Mouse (Mus musculus): ENCODE data around the gene Eps15.

Gene Eps15

DNA sequence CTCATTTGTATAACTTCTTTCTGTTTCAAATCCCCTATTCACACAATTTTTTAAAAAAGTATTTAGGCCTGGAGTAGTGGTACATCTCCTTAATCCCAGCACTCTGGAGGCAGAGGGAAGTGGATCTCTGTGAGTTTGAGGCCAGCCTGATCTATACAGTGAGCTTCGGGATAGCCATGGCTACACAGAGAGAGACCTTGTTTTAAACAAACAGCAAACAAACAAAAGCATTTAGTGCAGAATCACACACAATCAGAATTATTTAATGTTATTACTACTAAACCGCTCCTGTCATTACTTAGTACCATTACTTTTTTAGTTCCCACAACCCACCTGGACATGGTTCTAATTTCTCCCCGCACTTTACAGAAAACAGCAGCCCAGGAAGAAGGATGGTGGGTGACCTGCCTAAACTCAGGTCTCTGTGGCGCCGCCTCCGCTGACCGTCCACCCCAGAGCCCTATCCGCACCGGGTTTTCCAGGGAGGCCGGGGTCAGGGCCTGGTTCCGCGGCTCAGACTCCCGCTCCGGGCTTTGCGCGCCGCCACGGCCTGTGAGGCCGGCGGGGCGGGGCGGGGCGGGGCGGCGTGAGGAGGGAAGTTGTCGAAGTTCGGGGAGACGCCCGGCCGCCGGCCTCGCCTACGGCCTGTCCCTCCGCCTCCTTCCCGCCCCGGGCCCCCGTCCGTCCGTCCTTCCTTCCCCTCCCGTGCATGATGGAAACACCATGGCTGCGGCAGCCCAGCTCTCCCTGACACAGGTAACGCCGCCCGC, at the start of gene Eps15:
Gene Eps15 (plus strand): TSS at position 580 of the 770 bp plus-strand sequence.
- peak; percentile 98 for DNase-seq (ENCODE audit: low spot score)

DNA sequence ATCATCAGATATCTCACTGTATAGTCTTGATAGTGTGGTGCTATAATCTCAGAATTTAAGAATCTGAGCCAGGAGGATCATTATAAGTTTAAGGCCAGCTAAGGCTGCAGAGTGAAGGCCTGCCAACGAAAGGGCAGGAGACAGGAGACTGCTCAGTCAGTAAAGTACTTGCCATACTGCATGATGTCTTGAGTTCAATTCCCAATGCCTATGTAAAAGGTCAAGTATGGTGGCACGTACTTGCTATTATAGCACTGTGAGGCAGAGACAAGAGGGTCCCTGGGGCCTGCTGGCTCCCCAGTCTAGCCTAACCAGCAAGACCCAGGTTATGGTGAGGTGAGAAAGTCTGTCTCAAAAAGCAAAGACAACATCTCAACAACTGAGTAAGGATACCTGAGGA, 45.9 kb upstream of the Eps15 start, which contains the start of gene Calr4:
Gene Calr4 (plus strand): TSS at position 301 of the 400 bp plus-strand sequence.
- no peak for DNase-seq (ENCODE audit: low spot score)

DNA sequence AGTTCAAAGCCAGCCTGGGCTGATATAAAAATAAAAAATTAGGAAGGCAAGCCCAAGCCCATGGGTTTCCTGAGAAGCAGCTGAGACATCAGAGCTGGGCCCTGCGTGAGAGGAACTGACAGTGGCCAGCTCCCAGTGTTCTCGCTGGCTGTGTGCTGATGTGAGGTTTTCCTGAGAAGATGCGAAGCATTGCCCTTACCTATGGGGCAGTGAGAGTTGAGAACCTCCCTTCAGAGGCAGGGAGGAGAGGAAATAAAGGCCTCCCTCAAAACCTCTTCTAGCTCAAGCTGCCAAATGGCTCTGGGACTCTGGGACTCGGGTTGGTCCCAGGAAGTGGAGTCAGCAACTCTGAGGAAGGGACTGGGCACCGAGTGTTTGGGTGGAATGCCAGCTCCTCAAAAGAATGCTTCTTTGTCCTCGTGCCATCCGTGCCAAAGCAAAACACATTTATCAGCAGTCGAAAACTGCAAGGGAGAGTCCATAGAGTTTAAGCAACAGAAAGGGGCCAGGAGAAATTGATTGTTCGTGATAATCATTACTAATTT, 45.2 kb upstream of the Eps15 start:
- no peak for DNase-seq (ENCODE audit: low spot score)

DNA sequence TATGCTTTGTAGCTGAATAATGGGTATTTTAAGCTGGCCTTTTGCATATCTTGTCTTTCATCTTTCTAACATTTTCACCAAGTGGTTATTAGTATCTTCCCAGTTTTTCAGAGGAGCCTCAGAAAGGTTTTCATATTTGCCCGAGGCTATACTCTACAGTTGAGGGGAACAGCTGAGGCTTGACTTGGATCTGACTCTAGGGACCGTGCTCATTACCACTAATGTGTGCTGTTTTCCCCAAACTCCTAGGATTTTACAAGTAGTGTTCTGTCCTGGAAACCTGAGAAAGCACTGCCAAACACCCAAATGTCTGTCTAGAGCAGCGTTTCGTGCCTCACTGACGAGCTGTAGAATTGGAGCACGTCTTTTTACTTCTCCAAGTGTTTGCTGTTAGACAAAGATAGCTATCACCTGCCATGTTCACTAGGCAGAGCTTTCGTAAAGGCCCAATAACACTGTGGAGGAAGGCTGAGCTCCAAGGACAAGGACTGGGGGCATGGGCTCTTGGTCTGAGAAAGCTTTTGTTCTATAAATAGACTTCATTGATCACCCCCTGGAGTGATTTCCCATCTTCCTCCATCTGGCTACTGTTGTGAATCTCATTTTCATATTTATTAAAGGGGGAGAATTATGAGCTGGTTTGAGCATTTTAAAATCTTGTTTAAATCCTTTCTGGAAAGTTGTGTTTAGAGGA, 43.7 kb upstream of the Eps15 start:
- DNase-seq (ENCODE audit: low spot score) = no peak

DNA sequence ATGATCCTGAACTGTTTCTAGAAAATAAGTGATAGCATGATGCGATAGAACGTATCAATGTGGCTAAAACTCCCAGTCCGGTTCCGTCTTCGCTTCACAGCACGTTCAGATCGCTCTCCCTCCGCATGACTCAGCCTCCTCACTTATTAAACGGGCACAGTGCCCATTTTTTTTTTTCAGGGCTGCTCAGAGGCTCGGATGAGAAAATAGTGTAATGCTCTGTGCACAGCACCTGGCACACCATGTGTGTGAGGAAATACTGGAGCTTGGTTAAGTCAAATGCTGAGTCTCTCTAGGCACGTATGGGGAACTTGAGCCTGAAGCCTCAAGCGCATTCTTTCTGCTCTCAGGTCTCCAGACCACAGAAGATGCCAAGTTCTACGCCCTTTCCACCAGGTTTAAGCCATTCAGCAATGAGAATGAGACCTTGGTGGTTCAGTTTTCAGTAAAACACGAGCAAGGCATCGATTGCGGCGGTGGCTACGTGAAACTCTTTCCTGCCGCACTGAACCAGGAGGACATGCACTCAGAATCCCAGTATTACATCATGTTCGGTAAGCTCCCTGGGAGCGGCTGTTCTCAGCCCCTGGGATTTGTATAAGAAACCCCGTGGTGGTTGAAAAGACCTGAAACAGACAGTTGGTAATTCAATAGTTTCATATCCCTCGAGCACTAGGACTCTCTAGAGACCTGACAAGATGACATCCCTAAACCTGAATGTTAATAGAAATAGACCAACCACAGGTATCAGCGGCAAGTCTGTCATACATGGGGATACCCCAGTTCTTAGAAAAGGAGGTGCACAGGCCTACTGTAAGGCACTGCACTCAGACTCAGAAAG, 41.4 kb upstream of the Eps15 start:
- peak; percentile 67 for DNase-seq (ENCODE audit: low spot score)

DNA sequence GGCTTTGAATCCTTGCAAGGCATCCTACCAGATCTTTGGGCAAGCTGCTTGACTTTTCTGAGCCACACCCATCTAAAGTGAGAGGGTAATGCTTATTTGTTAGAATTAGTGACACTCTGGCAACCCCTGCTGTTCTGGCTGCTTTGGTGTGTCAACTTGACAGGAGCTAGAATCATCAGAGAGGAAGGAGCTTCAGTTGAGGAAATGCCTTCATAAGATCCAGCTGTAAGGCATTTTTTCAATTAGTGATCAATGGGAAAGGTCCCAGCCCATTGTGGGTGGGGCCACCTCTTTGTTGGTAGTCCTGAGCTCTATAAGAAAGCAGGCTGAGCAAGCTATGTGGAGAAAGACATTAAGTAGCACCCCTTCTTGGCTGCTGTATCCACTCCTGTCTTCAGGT, 38.8 kb upstream of the Eps15 start:
- no peak for DNase-seq (ENCODE audit: low spot score)

DNA sequence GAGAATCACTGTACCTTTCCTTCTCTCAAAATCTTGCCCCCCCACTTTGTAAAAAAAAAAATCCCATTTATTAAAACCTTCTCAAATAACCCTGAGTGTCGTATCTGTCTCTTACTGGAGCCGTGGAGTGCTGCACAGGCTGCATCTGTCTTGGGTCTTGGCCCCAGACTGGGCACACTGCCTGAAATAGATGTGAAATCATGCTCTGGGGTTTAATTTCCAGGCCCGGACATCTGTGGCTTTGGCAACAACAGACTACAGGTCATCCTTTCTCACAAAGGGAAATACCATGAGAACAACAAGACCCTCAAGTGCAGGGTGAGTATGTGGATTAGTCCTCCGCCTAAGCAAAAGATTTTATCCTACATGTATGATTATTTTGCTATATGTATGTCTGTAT, 38.1 kb upstream of the Eps15 start:
- peak; percentile 65 for DNase-seq (ENCODE audit: low spot score)

DNA sequence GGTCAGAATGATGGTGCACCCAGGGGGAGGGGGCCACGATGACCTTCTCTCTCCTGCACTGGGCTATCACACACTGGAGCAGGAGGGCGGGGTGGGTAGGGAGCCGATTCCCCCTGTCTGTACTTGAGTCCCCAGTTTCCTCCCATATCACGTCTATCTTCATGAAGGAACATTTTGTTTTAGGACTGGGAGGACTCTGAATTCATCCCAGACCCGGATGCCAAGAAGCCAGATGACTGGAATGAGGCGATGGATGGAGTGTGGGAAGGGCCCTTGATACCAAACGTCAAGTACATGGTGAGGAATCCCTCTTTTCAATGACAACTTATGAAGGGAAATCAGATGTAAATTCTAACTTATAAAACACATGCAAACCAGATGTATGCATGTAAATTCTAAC, 35.6 kb upstream of the Eps15 start:
- no peak for DNase-seq (ENCODE audit: low spot score)

DNA sequence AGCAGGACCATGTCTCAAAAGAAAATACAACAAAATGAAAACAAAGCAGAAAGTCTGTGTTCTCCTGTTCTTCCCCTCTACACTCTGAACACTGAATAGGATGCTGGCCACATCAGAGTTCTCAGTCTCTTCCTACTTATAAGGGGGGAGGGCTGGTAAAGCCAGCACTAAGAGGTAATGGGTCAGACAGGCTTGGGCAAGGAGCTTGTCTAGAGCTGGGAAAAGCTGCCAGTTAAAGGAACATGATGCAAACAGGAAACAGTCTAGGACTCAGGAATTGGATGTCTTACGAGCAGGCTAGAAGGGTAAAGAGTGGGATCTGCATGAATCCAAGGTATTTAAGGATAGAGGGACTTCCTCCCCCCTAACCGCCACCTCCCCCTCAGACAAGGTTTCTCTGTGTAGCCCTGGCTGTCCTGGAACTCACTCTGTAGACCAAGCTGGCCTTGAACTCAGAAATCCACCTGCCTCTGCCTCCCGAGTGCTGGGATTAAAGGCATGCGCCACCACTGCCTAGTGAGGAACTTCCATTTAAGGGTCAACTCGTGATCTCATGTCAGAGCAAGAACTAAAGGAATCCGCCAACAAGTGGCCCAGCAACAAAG, 35.0 kb upstream of the Eps15 start:
- no peak for DNase-seq (ENCODE audit: low spot score)

DNA sequence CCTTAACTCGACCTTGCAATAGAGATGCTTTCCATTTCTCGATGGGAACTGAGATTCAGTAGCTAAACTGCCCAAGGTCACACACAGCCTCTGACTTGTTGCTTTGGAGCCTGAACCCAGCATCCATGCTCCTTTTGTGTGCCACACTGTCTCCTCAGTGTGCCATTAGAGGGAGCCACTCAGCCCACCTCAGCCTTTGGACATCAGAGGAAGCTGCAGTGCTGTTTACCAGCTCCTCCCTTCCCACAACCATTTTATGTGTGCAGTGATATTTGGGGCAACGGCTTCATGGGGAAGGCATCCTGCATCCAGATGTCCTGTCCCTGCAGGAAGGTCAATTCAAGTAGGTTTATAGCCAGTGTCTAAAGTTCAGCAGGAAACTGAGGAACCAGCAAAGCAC, 28.5 kb upstream of the Eps15 start:
- DNase-seq (ENCODE audit: low spot score) = no peak

DNA sequence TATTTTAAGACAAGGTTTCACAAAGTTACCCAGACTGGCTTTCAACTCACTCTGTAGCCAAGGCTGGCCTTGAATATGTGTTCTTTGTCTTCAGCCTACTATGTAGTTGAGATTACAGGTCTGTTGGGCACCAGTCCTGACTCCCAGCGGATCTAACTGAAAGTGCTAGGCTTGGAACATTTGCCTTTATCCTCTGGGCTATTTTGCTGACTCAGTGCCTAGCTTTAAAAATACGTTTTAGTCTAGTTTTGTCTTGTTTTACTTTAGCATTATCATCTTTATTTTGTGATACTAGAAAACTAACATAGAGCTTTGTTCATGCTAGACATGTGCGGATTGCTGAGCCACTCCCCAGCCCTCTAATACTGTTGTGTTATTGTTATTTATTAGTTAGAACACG, 27.9 kb upstream of the Eps15 start:
- DNase-seq (ENCODE audit: low spot score) = no peak

DNA sequence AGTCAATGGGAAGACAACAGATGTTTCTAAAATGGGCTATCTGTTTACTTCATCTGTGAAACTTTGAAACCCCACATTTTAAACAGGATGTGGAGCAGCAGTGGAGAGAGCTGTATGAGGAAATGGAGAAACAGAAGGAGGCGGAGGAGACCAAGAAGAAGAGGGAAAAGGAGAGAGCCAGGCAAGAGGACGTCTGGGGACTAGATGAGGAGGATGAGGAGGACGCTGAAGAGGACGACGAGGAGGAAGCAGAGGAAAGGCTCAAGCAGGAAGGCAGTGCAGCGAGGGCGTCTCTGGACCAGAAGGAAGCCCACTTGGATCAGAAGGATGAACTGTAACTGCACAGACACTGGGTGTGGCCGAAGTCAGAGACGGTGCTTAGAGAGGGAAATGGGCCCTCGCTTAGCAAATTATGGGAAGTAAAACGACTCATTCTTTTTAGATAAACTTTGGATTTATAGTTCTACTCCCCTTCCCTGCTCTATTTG, 26.4 kb upstream of the Eps15 start:
- no peak for DNase-seq (ENCODE audit: low spot score)

DNA sequence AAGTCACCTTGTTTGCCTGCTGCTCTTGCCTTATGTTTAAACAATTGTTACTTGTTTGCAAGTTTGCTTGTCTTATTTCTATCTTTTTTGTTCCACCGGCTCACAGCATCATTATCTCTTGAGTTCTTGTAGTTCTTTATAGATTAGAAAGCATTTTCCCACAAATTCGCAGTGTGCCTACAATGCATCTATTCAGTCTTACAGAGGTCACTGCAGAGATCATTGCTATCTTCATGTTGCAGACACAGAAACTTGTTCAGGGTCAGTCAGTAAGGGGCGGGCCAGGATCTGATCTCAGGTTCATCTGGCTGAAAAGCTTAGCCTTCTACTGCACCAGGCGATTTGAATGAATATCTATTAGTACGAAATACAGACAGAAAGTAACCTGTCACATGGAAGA, 25.6 kb upstream of the Eps15 start:
- DNase-seq (ENCODE audit: low spot score) = no peak

DNA sequence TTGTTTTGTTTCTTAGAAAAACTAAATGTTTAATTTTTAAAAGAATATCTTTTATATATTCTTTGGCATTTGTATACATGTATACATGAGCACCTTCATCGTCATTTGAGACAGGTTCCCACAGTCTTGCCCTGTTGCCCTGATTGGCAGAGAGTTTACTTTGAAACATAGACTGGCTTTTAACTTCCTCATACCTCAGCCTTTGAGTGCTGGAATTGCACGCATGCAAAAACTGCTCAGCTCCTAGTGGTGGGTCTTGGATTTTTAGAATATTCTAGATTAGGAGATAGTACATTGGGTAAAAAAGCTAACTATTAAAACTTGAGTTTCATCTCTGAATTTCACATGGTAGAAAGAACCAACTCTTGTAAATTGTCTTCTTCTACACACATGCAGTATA, 24.7 kb upstream of the Eps15 start:
- DNase-seq (ENCODE audit: low spot score) = no peak

DNA sequence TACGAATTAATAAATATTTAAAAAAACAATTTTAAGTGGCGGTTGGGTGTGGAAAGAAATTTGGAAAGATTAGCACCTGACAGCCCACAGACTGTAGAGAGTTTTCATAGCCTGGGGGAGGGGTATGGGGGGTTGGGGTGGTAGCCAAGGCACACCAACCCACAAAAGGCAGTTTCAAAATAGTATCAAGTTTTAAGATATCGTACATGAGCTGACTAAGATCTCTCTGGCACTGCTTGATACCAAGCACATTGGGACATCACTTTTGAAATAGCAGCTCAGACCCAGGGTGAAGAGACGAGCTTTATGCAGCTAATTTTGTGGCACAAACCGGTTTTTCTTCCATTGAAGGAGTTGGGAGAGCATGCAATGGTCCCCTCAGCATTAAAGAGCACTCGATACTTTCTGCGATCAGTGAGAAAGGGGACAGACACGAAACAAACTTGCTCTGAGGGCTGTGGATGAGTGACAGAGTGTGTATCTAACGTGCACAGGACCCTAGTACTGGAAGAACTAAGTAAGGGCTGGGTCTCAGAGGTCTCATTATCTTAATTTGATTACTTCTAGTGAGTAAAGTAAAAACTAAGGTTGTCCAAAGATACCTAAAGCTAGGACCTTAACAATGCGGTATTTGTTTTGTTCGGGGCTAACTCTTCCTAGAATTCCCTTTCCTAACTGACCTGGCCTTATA, 24.2 kb upstream of the Eps15 start:
- DNase-seq (ENCODE audit: low spot score) = no peak

DNA sequence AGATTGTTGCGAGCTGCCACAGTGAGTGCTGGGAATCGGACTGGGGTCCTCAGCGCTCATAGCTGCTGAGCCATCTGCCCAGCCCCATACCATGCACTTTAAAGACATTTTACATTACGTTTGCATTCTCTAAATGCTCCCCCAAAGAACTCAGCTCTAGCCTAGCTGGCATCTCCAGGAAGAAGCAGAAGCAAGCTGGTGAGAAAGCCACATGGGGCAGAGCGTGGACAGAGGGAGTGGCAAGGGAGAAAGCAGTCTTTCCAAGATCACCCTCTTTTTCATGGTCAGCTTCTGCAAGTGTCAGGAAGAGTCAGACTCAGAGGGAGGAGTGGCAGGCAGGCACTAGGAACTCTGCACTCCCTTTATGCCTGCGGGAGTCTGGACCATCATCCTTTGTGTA, 23.3 kb upstream of the Eps15 start:
- DNase-seq (ENCODE audit: low spot score) = no peak

DNA sequence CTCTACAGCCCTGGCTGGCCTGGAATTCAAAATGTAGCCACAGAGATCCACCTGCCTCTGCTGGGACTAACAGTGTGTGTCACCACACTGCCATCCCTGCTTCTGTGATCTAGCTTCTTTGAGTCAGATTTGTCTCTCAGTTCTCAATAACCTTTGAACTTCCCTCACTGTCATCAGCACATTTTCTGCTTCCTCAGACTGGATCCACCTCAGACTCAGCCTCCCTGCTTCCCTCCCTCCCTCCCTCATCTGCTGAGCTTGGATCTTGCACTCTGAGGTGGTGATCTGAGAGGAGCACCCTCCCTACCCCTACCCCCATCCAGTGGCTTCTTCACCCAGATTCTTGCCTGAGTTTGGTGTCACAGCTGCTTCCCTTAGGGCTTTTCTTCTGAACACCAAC, 22.4 kb upstream of the Eps15 start:
- DNase-seq (ENCODE audit: low spot score) = no peak

DNA sequence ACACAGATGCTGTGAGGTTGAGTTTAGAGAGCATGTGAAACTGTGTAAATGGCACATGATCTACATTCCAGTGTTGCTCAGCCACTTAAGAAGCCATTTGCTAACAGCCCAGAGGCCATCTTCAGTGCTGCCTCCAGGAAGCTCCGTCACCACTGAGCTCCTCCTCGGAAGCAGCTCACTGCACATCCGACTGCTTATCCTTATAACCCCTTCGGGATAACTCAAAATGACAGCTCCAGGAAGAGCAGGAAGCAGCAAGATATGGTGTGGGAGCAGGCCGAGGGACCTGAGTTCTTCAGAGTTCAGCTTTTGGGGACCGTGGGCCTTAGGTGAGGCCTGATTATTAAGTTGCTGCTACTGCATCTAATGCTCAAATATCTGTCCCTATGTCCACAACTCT, 18.0 kb upstream of the Eps15 start:
- no peak for DNase-seq (ENCODE audit: low spot score)

DNA sequence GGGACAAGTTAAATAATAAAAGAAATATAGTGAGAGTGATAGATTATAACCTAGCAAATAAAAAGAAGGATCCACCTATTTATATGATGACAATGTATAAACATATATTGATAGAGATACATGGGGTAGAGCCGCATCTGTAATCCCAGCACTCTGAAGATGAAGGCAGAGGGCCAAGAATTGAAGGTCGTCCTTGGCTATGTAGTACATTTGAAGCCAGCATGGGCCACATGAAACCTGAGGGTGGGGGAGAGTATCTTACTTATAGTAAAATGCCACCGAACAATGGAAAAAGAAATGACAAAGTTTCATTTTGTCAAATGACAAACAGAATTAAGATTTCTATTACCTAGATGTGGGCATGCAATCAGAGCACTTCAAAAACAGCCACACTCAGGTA, 14.0 kb upstream of the Eps15 start:
- DNase-seq (ENCODE audit: low spot score) = no peak

DNA sequence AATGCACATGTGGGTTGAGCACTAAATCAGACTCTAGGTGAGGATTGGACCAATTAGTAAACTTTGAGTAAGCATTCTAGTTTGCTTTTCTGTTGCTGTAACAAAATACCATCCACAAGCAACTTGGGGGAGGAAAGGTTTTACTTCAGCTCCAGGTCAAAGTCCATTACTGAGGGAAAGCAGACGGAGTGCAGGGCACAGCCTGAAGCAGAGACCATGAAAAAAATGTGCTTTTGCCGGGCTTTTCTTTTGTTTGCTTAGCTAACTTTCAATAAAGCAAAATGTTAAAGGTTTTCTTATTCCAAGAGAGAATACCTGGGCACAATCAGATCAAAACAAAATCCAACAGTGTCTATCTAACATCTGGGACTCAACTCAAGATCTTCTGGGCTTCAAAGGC, 13.3 kb upstream of the Eps15 start:
- no peak for DNase-seq (ENCODE audit: low spot score)

DNA sequence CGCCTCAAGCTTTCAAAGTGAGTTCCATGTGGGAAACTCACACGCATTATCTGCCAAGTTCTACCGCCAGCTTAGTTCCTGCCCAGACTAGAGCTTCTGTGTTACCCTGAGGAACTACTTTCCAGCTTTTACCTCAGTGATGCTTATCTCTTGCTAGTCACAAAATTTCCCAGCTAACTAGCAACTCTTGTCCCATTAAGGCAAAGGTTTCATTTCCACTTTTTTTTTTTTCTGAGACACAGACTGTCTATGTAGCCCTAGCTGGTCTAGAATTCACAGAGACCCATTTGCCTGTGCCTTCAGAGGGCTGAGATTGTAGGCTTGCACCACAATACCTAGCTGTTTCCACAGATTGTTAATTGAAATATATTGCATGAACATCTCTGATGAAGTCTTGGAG, 12.6 kb upstream of the Eps15 start:
- DNase-seq (ENCODE audit: low spot score) = no peak
